Mouse (Mus musculus) frontal cortex, adult (tissue): ENCODE measurements around the gene Zpbp2.
"Not testable (repeated sequence)": the region's sequence is repeated elsewhere in the genome, so short reads cannot be mapped to it uniquely, and the experiment has no call there.

Experiments used
- ATAC-seq: cut with Nextera tagmentation; 2 replicates; pipeline ENCODE4 v1.9.2; 2017; ENCODE audit warnings: mild to moderate bottlenecking, moderate library complexity, mixed read lengths; ENCODE audit not compliant: low TSS enrichment

The Zpbp2 gene

GRCm38 (mm10) chr11:98589306-98589705, 38.4 kb downstream of the Zpbp2 start:
- ATAC-seq = no peak

DNA sequence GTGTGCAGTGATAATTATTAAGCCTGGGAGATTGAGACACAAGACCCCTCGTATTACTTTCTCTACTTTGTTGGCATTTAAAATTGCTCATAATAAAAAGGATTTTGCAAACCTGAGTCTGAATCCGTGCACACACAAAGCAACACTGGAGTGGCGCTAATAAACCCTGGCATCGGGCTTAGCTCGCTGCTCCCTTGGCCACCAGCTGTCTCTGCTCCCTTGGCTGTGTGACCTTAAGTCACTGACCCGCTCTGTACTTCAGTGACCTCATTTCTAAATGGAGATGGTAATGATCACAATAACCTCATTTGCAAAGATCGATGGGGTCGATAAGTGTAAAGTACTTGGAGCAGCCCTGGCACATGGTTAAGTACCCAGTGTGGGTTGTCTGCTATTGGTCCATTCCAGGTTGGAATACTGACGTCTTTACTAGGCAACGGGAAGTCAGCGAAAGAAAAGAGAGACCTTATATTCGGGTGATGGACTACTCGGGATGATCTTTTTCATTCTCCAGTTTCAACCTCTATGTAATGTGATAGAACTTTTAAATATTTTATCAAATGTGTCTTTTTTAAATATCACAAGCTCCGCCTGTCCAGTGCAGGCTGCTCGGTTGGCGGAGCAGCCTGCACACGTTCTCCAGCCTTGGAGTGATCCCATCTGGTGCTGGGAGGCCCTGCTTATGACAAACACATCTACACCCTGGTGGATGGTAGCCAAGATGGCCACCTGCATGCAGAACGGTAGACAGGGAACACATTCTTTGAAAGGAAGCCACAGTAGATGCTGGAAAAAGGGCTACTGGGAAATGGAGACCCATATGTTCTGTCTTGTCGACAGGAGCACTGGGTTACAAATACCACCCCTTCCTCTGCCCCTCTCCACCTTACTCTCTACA, 39.9 kb downstream of the Zpbp2 start:
- no peak for ATAC-seq

DNA sequence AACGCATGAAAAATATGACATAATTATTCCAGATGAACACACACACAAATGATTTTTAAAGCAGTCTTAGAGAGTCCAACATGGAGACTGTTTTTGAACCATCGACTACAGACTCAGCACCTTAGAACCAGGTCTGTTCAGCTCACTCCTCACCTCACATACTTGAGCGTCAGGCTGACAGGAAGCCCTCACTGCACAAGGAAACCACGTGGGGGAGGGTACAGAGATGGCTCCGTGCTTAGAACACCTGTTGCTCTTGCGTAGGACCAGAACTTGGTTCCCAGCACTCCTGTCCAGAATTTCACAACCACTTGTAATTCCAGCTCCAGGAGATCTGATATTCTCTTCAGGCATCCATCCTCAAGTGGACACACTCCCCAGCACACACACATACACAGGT, 44.1 kb downstream of the Zpbp2 start:
- ATAC-seq = no peak

DNA sequence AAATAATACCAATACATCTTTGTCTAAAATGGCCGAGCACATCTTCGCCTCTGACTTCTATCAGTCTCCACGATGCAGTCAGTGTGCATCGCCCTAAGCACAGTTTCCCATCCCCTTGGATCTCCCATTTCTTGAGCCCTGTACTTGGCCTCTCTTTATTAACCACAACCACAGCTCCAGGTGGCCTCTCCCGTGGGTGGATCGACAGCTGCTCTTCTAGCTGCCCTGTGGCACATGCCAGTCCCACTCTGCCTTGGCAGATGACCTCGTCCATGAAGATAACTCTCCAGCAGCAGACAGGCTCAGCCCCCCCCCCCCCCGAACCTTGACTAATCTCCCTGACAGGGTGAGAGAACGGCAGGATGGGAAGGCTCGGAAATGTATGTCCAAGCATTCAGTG, 44.6 kb downstream of the Zpbp2 start:
- no peak for ATAC-seq

- ATAC-seq = no peak
These were observed 45.1 kb downstream of the Zpbp2 start for GRCm38 (mm10) chr11:98595955-98596354.

DNA sequence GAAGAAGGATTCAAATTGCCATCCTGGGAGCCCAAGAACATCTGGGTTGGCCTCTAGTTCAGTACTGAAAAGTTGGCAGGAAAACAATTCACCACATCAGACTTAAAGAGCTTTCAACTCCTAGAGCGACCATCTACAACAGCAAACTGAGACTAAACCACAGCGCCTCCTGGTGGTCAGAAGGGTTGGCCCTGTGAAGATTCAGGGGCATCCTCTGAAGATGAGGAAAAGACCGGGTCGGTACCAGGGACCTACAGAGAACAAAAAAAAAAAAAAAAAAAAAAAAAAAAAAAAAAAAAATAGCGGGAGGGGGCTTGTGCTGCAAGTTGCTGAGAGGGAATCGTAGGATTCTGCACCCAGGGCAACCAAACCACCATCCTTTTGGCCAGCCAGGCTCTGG, 46.5 kb downstream of the Zpbp2 start:
- no peak for ATAC-seq

- no peak for ATAC-seq
These were observed 47.1 kb downstream of the Zpbp2 start, which contains the start of gene Lrrc3c for GRCm38 (mm10) chr11:98597991-98598390. Gene Lrrc3c (plus strand): TSS chr11:98598291.

DNA sequence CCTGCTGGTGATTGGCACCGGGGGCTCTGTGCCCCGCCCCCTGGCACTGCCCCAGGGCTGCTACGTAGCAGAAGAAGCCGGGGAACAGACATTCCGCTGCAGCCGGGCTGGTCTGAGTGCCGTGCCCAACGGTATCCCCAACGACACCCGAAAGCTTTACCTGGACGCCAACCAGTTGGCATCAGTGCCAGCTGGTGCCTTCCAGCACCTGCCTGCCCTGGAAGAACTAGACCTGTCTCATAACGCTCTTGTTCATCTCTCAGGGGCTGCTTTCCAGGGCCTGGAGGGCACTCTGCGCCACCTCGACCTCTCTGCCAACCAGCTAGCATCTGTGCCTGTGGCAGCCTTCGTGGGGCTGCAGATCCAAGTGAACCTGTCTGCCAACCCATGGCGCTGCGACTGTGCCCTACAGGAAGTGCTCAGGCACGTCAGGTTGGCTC, 48.0 kb downstream of the Zpbp2 start:
- ATAC-seq = no peak

GRCm38 (mm10) chr11:98599291-98599690, 48.4 kb downstream of the Zpbp2 start:
- no peak for ATAC-seq

GRCm38 (mm10) chr11:98602090-98602690, 51.3 kb downstream of the Zpbp2 start:
- ATAC-seq = no peak

GRCm38 (mm10) chr11:98603953-98604352, 53.1 kb downstream of the Zpbp2 start:
- no peak for ATAC-seq

GRCm38 (mm10) chr11:98604911-98605310, 54.0 kb downstream of the Zpbp2 start:
- ATAC-seq = not testable (repeated sequence)

DNA sequence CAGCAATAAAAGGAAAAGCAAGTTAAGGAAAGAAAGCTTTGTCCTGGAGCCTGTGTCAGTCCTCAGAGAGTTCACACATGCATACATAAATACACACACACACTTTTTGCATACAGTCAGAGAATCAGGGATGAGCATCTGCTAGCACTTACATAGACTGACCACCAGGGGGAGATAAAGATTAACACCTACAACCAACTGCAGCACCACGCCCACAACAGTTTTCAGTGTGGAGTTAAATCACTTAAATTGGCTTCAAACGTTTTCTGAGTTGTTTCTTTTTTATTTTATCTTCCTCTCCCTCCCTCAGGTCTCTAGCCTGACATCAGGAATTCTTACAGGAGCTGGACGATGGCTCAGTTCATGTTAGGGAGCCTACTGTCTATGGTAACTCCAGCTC, 55.9 kb downstream of the Zpbp2 start:
- peak; percentile 65; the same call in 1 of the 2 replicates for ATAC-seq
